Mouse (Mus musculus): Measurements from ENCODE around the gene Gm28047.
"Not testable (repeated sequence)": the region's sequence is repeated elsewhere in the genome, so short reads cannot be mapped to it uniquely, and the experiment has no call there.

The Gm28047 gene

DNA sequence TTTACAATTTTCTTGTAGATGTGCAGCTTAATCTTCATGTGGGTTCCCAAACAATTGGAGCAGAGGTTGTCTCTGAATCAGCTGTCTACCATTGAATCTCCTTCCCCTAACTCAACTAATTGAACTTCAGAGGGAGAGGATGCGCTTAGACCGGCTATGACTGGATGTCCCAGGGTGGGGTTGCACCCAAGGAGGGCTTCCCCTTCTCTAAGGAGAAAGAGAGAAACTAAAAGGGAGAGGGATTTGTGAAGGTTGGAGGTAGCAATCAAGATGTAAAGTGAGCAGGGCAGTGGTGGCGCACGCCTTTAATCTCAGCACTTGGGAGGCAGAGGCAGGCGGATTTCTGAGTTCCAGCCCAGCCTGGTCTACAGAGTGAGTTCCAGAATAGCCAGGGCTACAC, 5.4 kb downstream of the Gm28047 start:
- no peak for DNase-seq (ENCODE audit: low spot score)

GRCm38 (mm10) chr15:102617654-102618053, 7.2 kb downstream of the Gm28047 start:
- DNase-seq (ENCODE audit: low spot score), result no peak

- no peak for DNase-seq (ENCODE audit: low spot score)
Observed at GRCm38 (mm10) chr15:102616174-102616573, 8.7 kb downstream of the Gm28047 start.

DNA sequence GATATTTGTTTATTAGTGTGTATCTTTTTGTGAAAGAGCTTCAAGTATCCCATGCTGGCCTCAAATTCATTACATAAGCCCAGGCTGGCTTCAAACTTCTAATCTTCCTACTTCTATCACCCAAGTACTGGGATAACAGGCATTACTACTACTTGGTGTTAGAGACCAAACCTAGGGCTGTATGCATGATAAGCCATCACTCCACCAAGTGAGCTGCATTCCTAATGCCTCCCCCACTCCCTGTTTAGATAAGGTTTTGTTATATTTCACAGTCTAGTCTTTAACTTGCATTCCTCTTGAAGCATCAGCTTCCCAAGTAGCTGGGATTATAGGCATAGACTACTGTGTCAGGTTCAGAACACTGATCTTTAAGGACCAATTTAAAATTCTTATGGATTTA, 10.6 kb downstream of the Gm28047 start:
- DNase-seq (ENCODE audit: low spot score), result no peak

DNA sequence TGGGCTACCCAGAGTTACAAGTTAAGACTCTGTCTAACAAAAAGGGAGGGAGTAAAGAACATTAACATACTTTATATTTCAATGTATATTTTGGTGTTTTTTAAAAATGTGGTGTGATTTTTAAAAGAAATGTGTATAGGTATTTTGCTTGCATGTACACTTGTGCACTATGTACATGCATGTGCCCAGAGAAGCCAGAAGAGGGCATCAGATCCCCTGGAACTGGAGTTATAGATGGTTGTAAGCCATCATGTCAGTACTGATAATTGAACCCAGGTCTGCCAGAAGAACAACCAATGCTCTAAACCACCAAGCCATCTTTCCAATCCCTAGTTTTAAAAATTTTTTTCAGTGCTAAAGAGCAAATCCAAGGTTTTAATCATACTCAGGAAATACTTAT, 11.9 kb downstream of the Gm28047 start:
- DNase-seq (ENCODE audit: low spot score), result no peak

- not testable (repeated sequence) for DNase-seq (ENCODE audit: low spot score)
Observed at GRCm38 (mm10) chr15:102608586-102608985, 16.3 kb downstream of the Gm28047 start.

GRCm38 (mm10) chr15:102593996-102594656, 30.7 kb downstream of the Gm28047 start:
- DNase-seq (ENCODE audit: low spot score), result no peak

- DNase-seq (ENCODE audit: low spot score), result no peak
Observed at GRCm38 (mm10) chr15:102592674-102593073, 32.2 kb downstream of the Gm28047 start.

DNA sequence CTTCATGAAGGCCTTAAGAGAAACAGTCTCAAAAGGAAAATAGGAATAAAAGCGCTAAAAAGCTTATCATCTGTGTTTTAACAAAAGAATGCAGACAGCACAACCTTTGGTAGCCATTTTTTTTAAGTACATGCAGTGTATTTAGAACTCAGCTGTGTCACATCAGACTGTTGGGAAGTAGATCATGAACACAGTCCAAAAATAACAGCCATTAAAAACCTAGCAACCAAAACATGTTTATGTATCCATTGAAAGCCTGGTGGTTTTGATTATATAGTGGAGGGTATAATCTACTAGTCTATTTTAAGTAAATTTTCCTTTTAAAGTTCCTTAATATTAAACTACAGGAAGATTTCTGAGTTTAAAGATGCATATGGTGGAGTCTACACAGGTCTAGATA, 34.3 kb downstream of the Gm28047 start:
- no peak for DNase-seq (ENCODE audit: low spot score)

GRCm38 (mm10) chr15:102589826-102590225, 35.0 kb downstream of the Gm28047 start:
- no peak for DNase-seq (ENCODE audit: low spot score)

GRCm38 (mm10) chr15:102585501-102585900, 39.4 kb downstream of the Gm28047 start:
- no peak for DNase-seq (ENCODE audit: low spot score)

DNA sequence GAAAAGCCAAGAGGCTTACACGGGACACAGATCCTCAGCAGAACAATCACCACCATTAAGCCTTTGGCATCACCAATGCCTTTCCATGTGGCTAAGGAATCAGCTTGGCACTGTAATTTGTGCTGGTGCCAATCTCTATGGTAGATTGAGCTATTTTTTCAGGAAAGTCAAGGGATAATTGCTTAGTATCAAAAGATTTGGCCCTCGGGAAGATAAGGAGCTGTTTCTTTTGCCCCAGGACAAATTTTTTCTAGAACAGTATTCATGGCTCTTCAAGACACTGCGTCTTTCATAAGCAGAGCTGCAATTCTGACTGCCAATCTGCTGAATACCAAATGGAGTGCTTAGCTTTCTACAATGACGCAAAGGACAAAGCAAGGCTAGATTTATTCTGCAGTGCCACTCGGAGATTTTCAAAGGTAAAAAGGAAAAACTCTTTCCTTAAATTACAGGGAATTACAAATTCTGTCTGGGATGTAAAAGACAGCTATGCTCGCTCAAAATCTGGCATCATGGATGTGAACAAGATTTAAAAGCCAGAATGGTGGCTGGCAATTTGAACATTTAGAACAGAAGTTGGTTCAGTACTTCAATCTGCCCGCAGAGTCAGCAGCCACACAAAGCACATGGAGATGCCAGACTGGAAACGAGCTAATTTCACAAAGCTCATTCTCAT, 41.0 kb downstream of the Gm28047 start:
- DNase-seq (ENCODE audit: low spot score), result no peak

GRCm38 (mm10) chr15:102581205-102581604, 43.7 kb downstream of the Gm28047 start:
- no peak for DNase-seq (ENCODE audit: low spot score)

DNA sequence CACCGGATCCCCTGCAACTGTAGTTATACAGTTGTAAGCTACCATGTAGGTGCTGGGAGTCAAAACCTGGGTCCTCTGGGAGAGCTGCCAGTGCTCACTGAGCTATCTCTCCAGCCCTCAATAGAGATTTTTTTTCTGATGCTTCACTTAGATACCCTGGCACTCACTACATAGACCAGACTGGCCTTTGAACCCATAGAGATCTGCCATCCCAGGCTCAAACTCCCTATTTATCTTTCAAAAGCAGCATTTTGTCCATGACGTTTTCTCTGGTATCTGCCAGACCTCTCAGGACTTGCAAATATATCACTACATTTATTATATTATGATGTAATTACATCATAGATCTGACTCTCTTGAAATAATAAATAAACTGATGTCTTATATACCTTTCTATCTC, 46.5 kb downstream of the Gm28047 start:
- no peak for DNase-seq (ENCODE audit: low spot score)

DNA sequence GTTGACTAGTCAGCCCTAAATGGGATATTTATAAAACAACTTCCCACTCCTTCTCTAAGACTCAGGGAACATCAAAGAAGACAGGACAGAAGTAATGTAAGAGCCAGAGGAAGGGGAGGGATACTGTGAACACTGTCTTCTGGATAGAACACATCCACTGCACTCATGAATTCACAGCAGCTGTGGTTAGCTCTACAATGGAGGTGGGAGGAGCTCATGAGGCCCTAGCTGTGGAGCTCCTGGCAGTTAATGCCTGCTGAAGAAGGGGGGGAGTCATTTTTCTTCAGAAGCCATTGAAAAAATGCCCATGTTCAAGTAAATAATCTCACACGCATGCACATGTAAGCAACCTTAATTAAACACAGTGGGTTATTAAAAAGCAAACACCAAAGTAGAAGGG, 47.9 kb downstream of the Gm28047 start:
- no peak for DNase-seq (ENCODE audit: low spot score)

DNA sequence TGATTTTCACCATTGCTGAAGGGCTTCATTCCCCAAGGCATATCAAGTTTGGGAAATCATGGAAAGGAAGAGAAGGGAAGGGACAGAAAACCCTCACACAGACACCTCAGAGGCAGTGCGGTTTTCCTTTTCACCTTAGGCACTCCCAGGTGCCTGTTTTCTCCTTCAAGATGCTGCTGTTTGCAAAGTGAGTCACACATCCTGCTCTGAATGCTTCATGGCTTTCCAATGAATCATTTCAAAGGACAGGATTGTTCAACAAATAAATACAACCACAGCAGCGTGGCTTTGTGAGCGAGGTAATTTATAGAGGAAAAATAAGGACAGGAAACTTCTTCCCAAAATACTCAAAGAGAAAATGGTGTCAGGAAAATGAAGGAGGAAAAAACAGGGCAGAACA, 52.8 kb downstream of the Gm28047 start:
- DNase-seq (ENCODE audit: low spot score), result no peak

GRCm38 (mm10) chr15:102567849-102568248, 57.0 kb downstream of the Gm28047 start:
- DNase-seq (ENCODE audit: low spot score), result no peak

DNA sequence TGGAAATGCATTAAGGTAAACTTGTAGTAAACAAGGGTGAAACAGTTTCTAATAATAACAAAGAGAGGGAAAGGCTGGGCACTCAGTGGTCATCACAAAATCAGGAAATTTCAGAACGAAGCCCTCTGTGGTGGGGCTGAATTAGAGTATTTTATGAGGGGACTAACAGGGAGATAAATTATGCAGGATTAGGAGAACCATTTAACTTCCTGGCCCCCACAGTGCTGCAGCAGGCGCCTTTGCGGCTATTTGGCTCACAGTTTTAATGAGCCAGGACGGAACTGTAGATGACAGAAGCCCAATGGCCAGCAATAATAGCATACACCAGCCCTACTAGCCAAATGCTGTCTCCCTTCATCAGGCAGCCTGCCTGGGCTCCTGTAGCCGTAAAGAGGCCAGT, 61.2 kb downstream of the Gm28047 start:
- no peak for DNase-seq (ENCODE audit: low spot score)

- no peak for DNase-seq (ENCODE audit: low spot score)
Observed at GRCm38 (mm10) chr15:102563061-102563460, 61.8 kb downstream of the Gm28047 start.

GRCm38 (mm10) chr15:102562491-102562890, 62.4 kb downstream of the Gm28047 start:
- no peak for DNase-seq (ENCODE audit: low spot score)

- DNase-seq (ENCODE audit: low spot score), result no peak
Observed at GRCm38 (mm10) chr15:102557580-102557979, 67.3 kb downstream of the Gm28047 start.

DNA sequence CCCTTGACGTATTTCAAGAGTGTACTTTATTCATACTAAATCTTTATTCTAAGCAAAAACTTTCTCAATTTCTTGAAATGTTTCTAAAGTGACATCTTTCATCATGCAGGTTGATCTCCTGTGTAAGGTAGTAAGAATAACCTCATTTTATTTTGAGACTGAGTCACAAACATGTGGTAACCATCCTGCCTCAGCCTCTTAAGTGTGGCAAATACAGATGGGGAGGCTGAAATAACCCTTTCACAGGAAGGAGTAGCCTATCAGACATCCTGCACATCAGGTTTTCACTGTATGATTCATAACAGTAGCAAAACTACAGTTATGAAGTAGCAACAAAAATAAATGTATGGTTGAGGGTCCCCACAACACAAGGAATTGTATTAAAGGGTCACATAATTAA, 69.3 kb downstream of the Gm28047 start:
- DNase-seq (ENCODE audit: low spot score), result no peak

GRCm38 (mm10) chr15:102552599-102552998, 72.3 kb downstream of the Gm28047 start:
- DNase-seq (ENCODE audit: low spot score), result no peak

DNA sequence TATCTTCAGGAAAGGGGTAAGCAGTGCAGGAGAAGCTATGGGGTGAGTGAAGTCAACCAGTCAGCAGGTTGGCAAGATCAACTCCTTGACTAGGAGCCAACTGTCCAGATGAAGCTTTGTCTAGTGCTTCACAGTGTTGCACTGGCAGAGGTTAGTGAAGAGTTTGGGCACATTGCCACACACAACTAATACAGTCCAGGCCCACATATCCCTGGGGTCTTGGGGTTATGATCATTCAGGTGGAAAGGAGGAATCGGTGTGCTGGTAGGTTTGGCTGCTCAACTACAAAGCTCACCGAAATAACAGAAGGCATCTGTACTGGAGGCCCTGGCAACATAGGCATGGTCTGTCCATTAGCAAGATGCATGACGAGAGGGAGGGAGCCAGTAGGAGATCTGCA, 77.4 kb downstream of the Gm28047 start:
- DNase-seq (ENCODE audit: low spot score), result no peak
